Mouse (Mus musculus) limb, embryonic 14.5 days (tissue): Measurements from ENCODE around the gene Cd59b. TPM values are rescaled to one million over a fixed set of nuclear protein-coding genes. Genes with fewer than 3 reads are reported as not detected.
"Not testable (repeated sequence)": the region's sequence is repeated elsewhere in the genome, so short reads cannot be mapped to it uniquely, and the experiment has no call there.

Experiments used
- ATAC-seq: fragments of 200-750 bp; cut with Nextera tagmentation; 2 replicates; pipeline ENCODE4 v1.8.0; 2017; ENCODE audit warnings: low read depth, moderate number of reproducible peaks, moderate TSS enrichment; ENCODE audit not compliant: low FRiP score
- DNase-seq: peaks from one replicate; pipeline ENCODE4 v3.0.0-alpha.2; 2015; ENCODE audit warnings: low spot score
- H3K27ac ChIP-seq: fragments of 300-500 bp; sonication (generic); replicated peaks from 2 replicates; pipeline ENCODE4 v1.5.1; 2014; ENCODE audit warnings: low read depth, mild to moderate bottlenecking, low read length, moderate library complexity, mixed read lengths
- H3K27me3 ChIP-seq: fragments of 300-500 bp; sonication (generic); 2 replicates; pipeline ENCODE4 v1.6.1; 2014; ENCODE audit warnings: low read length, mixed read lengths; ENCODE audit not compliant: control insufficient read depth, insufficient read depth
- H3K36me3 ChIP-seq: fragments of 300-500 bp; sonication (generic); 2 replicates; pipeline ENCODE4 v1.6.1; 2014; ENCODE audit warnings: mild to moderate bottlenecking, low read length, moderate library complexity, mixed read lengths; ENCODE audit not compliant: control insufficient read depth, insufficient read depth
- H3K4me1 ChIP-seq: fragments of 300-500 bp; sonication (generic); 2 replicates; pipeline ENCODE4 v1.6.1; 2014; ENCODE audit warnings: antibody characterized with exemption, low read length, mixed read lengths; ENCODE audit not compliant: control insufficient read depth, insufficient read depth
- H3K4me2 ChIP-seq: fragments of 300-500 bp; sonication (generic); replicated peaks from 2 replicates; pipeline ENCODE4 v1.6.1; 2014; ENCODE audit warnings: low read depth, mild to moderate bottlenecking, low read length, moderate library complexity; ENCODE audit not compliant: severe bottlenecking
- H3K4me3 ChIP-seq: fragments of 300-500 bp; sonication (generic); replicated peaks from 2 replicates; pipeline ENCODE4 v1.5.1; 2014; ENCODE audit warnings: low read length
- H3K9ac ChIP-seq: fragments of 300-500 bp; sonication (generic); 2 replicates; pipeline ENCODE4 v1.6.1; 2014; ENCODE audit warnings: mild to moderate bottlenecking, low read depth, low read length, moderate library complexity; ENCODE audit not compliant: severe bottlenecking
- H3K9me3 ChIP-seq: fragments of 300-500 bp; sonication (generic); 2 replicates; pipeline ENCODE4 v1.6.1; 2016; ENCODE audit warnings: low read length; ENCODE audit not compliant: control insufficient read depth
- POLR2A ChIP-seq: fragments of 200-500 bp; IDR thresholded peaks from 2 replicates; pipeline ENCODE4 v1.8.0; 2012; ENCODE audit warnings: inconsistent platforms, mild to moderate bottlenecking, moderate library complexity, borderline replicate concordance; ENCODE audit not compliant: insufficient read depth, insufficient read length; ENCODE audit errors: extremely low read depth
- WGBS: fragments of 180-500 bp; shearing (Covaris S2); extraction: QIAGEN DNeasy Blood & Tissue Kit; methylation state at CpG from one replicate; pipeline ENCODE4 v1.1.7; 2014; 5-methylcytosine and 5-hydroxymethylcytosine counted together
- polyA plus RNA-seq, 2 experiments: library from polyadenylated mRNA; depleted of rRNA in 1 of 2; stranded (reverse) in 1 of 2; unstranded in 1 of 2; fragments of >200 nt; fragmentation: Nextera tagmentation in 1 of 2; extraction: Ambion mirVana in 1 of 2; gene quantifications; 2 replicates each; pipeline versions ENCODE4 v1.2.1 to v1.2.3; 2012 to 2014

The Cd59b gene
- polyA plus RNA-seq, 2 experiments, result 6.5 to 6.8 TPM

- not testable (repeated sequence) for DNase-seq, H3K4me2 ChIP-seq, H3K27me3 ChIP-seq, ATAC-seq, H3K36me3 ChIP-seq, H3K4me1 ChIP-seq, H3K27ac ChIP-seq, H3K9me3 ChIP-seq, H3K9ac ChIP-seq, H3K4me3 ChIP-seq
- 82% methylated on average over 5 of the region's 5 CpGs for WGBS
Measured at GRCm38 (mm10) chr2:104078285-104078684, 8.6 kb downstream of the Cd59b start.

- DNase-seq, ATAC-seq, H3K9ac ChIP-seq, H3K27me3 ChIP-seq, H3K4me1 ChIP-seq, H3K4me3 ChIP-seq, H3K4me2 ChIP-seq, H3K27ac ChIP-seq, H3K9me3 ChIP-seq, H3K36me3 ChIP-seq: not testable (repeated sequence)
- WGBS, result no CpG with 5 or more reads among the region's 1 CpGs
Measured at GRCm38 (mm10) chr2:104081436-104082050, 11.9 kb downstream of the Cd59b start.

GRCm38 (mm10) chr2:104082474-104082873 lies 12.8 kb downstream of the Cd59b start:
- DNase-seq, result no peak
- Histone ChIP-seq H3K27ac (no peak overlapping the region), H3K4me3 (no peak overlapping the region), H3K9me3 (no peaks in the 10 kb centered on the region), H3K4me2 (no peak overlapping the region), H3K27me3 (no peaks in the 10 kb centered on the region), H3K4me1 (no peaks in the 10 kb centered on the region), H3K36me3 (no peaks in the 10 kb centered on the region), H3K9ac (no peak overlapping the region)
- no peak; the same call in 1 of the 2 replicates for ATAC-seq
- no peak for TF ChIP-seq POLR2A

- H3K4me3 ChIP-seq, H3K27me3 ChIP-seq, ATAC-seq, H3K4me2 ChIP-seq, H3K4me1 ChIP-seq, H3K27ac ChIP-seq, DNase-seq, H3K9ac ChIP-seq, H3K36me3 ChIP-seq, H3K9me3 ChIP-seq: not testable (repeated sequence)
Measured at GRCm38 (mm10) chr2:104084027-104084426, 14.4 kb downstream of the Cd59b start.

- not testable (repeated sequence) for H3K9me3 ChIP-seq, H3K4me3 ChIP-seq, H3K4me2 ChIP-seq, H3K27ac ChIP-seq, H3K36me3 ChIP-seq, DNase-seq, H3K27me3 ChIP-seq, H3K9ac ChIP-seq, H3K4me1 ChIP-seq, ATAC-seq
- 73% methylated on average over 1 of the region's 1 CpGs for WGBS
Measured at GRCm38 (mm10) chr2:104087562-104087961, 17.9 kb downstream of the Cd59b start.

- H3K4me2 ChIP-seq, result no peak overlapping the region
- no peak overlapping the region for H3K9ac ChIP-seq
- no peaks in the 10 kb centered on the region for H3K36me3 ChIP-seq
- ATAC-seq, result no peak
- H3K4me3 ChIP-seq, result no peak overlapping the region
- peaks cover 4% of the 10 kb centered on the region; the same call in 1 of the 2 replicates for H3K4me1 ChIP-seq
- no peaks in the 10 kb centered on the region for H3K9me3 ChIP-seq
- no peak for DNase-seq
- no peaks in the 10 kb centered on the region for H3K27me3 ChIP-seq
- H3K27ac ChIP-seq, result no peak overlapping the region
- no peak for TF ChIP-seq POLR2A
- 84% methylated on average over 2 of the region's 2 CpGs for WGBS
Measured at GRCm38 (mm10) chr2:104093305-104093704, 23.7 kb downstream of the Cd59b start.
